Mouse (Mus musculus): ENCODE data around the gene Xpo5. TPM values are rescaled to one million over a fixed set of nuclear protein-coding genes. Genes with fewer than 3 reads are reported as not detected.

Gene Xpo5
- total and polyA plus RNA-seq, 3 experiments, result 44.7 to 56.3 (median 55.1) TPM

- no peak overlapping the region for H3K9ac ChIP-seq (ENCODE audit: insufficient read depth, low read depth)
- in situ Hi-C loops (cut with MboI; ENCODE audit: low pct_ligation_motif_present, low pct_unique_long_range_greater_than_20kb, low sequenced_read_pairs), result loop anchor here (5.0 kb wide), 1 partner anchor 121 kb away; no protein-coding TSS in a partner anchor
- H3K27me3 ChIP-seq (replicated peaks), result no peaks in the 10 kb centered on the region
- DNase-seq (ENCODE audit: extremely low read depth), result peak; percentile 52
- H3K4me2 ChIP-seq (ENCODE audit: insufficient read depth, low read depth, poor library complexity, severe bottlenecking), result no peak overlapping the region
- TF ChIP-seq RAD21 (IDR thresholded peaks at IDR 0.05; ENCODE audit: low read depth, low read length) (peak; percentile 85), SMC3 (IDR thresholded peaks at IDR 0.05; ENCODE audit: low read depth, low read length) (peak; percentile 79), MEF2A (IDR thresholded peaks at IDR 0.05; ENCODE audit: borderline replicate concordance, low read depth, low read length) (no peak), CTCF (conservative IDR thresholded peaks at IDR 0.05 in 1 of 2, IDR thresholded peaks at IDR 0.05 in 1 of 2; ENCODE audit: low read depth in 2 of 2, low read length in 2 of 2) (peak; percentile 45 to 92), ZNF384 (IDR thresholded peaks at IDR 0.05; ENCODE audit: low read depth, low read length) (peak; percentile 93)
- H3K36me3 ChIP-seq (replicated peaks in 1 of 2; ENCODE audit: control insufficient read depth in 1 of 2, insufficient read depth in 1 of 2, low read length in 1 of 2), result peaks cover 69 to 99% of the 10 kb centered on the region in 2 experiments
- H3K79me2 ChIP-seq (replicated peaks; ENCODE audit: control insufficient read depth, extremely low read depth, insufficient read depth, poor library complexity, severe bottlenecking), result no peaks in the 10 kb centered on the region
- no peaks in the 10 kb centered on the region for H3K9me3 ChIP-seq (replicated peaks; ENCODE audit: low read length)
- H3K4me3 ChIP-seq (replicated peaks in 1 of 3; ENCODE audit: low read depth in 2 of 3, low read length in 2 of 3, poor library complexity in 1 of 3), result no peak overlapping the region
- dilution Hi-C loops (cut with MboI; ENCODE audit: extremely low pct_ligation_motif_present, extremely low pct_unique_long_range_greater_than_20kb, low sequenced_read_pairs), result no loop called here
- peaks cover 0 to 2% of the 10 kb centered on the region in 2 experiments; a peak in 1 of 4 replicates for H3K4me1 ChIP-seq (ENCODE audit: control insufficient read depth in 1 of 2, insufficient read depth in 2 of 2)
- no peak overlapping the region for H3K27ac ChIP-seq (ENCODE audit: insufficient read depth, low read depth)
Measured at GRCm38 (mm10) chr17:46265918-46266618, 63.5 kb downstream of the Xpo5 start.

- Histone ChIP-seq H3K4me2 (ENCODE audit: insufficient read depth, low read depth, poor library complexity, severe bottlenecking) (no peak overlapping the region), H3K9me3 (replicated peaks; ENCODE audit: low read length) (no peaks in the 10 kb centered on the region), H3K4me3 (replicated peaks in 1 of 3; ENCODE audit: low read depth in 2 of 3, low read length in 2 of 3, poor library complexity in 1 of 3) (no peak overlapping the region), H3K36me3 (replicated peaks in 1 of 2; ENCODE audit: control insufficient read depth in 1 of 2, insufficient read depth in 1 of 2, low read length in 1 of 2) (peaks cover 68 to 99% of the 10 kb centered on the region in 2 experiments), H3K4me1 (ENCODE audit: control insufficient read depth in 1 of 2, insufficient read depth in 2 of 2) (peaks cover 0 to 2% of the 10 kb centered on the region in 2 experiments; a peak in 1 of 4 replicates), H3K27ac (ENCODE audit: insufficient read depth, low read depth) (no peak overlapping the region), H3K9ac (ENCODE audit: insufficient read depth, low read depth) (no peak overlapping the region), H3K27me3 (replicated peaks) (no peaks in the 10 kb centered on the region), H3K79me2 (replicated peaks; ENCODE audit: control insufficient read depth, extremely low read depth, insufficient read depth, poor library complexity, severe bottlenecking) (no peaks in the 10 kb centered on the region)
- in situ Hi-C loops (cut with MboI; ENCODE audit: low pct_ligation_motif_present, low pct_unique_long_range_greater_than_20kb, low sequenced_read_pairs), result loop anchor here (5.0 kb wide), 1 partner anchor 120 kb away; no protein-coding TSS in a partner anchor
- dilution Hi-C loops (cut with MboI; ENCODE audit: extremely low pct_ligation_motif_present, extremely low pct_unique_long_range_greater_than_20kb, low sequenced_read_pairs), result no loop called here
- TF ChIP-seq SIN3A (IDR thresholded peaks at IDR 0.05; ENCODE audit: low read length), result no peak
- TF ChIP-seq GABPA (IDR thresholded peaks at IDR 0.05; ENCODE audit: insufficient replicate concordance, low read depth, low read length), result no peak
- no peak for TF ChIP-seq USF1 (IDR thresholded peaks at IDR 0.05; ENCODE audit: low read depth, low read length)
- no peak for TF ChIP-seq POLR2A (IDR thresholded peaks at IDR 0.05; ENCODE audit: low read depth, low read length)
- no peak for TF ChIP-seq ZNF384 (IDR thresholded peaks at IDR 0.05; ENCODE audit: low read depth, low read length)
- no peak for TF ChIP-seq MYC (IDR thresholded peaks at IDR 0.05; ENCODE audit: low read depth, low read length)
- no peak for TF ChIP-seq MAX (IDR thresholded peaks at IDR 0.05; ENCODE audit: low read length)
- no peak for TF ChIP-seq IRF4 (IDR thresholded peaks at IDR 0.05; ENCODE audit: low read depth, low read length)
- TF ChIP-seq CHD1 (IDR thresholded peaks at IDR 0.05; ENCODE audit: low read depth, low read length), result no peak
- TF ChIP-seq NELFE (IDR thresholded peaks at IDR 0.05; ENCODE audit: low read depth, low read length), result no peak
- no peak for TF ChIP-seq MEF2A (IDR thresholded peaks at IDR 0.05; ENCODE audit: borderline replicate concordance, low read depth, low read length)
- TF ChIP-seq RAD21 (IDR thresholded peaks at IDR 0.05; ENCODE audit: low read depth, low read length), result no peak
- no peak for TF ChIP-seq JUN (IDR thresholded peaks at IDR 0.05; ENCODE audit: insufficient read depth, low read depth, low read length)
- no peak for TF ChIP-seq TCF12 (IDR thresholded peaks at IDR 0.05; ENCODE audit: low read depth, low read length)
- no peak for TF ChIP-seq ZKSCAN1 (IDR thresholded peaks at IDR 0.05; ENCODE audit: borderline replicate concordance, low read depth, low read length)
- no peak for TF ChIP-seq ZMIZ1 (IDR thresholded peaks at IDR 0.05; ENCODE audit: low read depth, low read length)
- TF ChIP-seq EP300 (IDR thresholded peaks at IDR 0.05; ENCODE audit: low read length), result no peak
- no peak for TF ChIP-seq ZC3H11A (IDR thresholded peaks at IDR 0.05; ENCODE audit: low read depth, low read length)
- no peak for TF ChIP-seq RCOR1 (conservative IDR thresholded peaks at IDR 0.05; ENCODE audit: low read depth, low read length)
- no peak for DNase-seq (ENCODE audit: extremely low read depth)
Measured at GRCm38 (mm10) chr17:46266986-46267385, 64.4 kb downstream of the Xpo5 start.

Data from CH12.LX (cell line).